Mouse (Mus musculus) spleen, adult 10 weeks (tissue): ENCODE results near the gene Klra2. TPM values are rescaled to one million over a fixed set of nuclear protein-coding genes. Genes with fewer than 3 reads are reported as not detected.

Source experiments
- polyA plus RNA-seq: library from polyadenylated mRNA; stranded (reverse); fragments of 350-450 nt; fragmentation: Illumina TruSeq; extraction: RNeasy Lipid Tissue Mini Kit (QIAGEN cat#74804); gene quantifications from one replicate; pipeline ENCODE4 v1.2.3, GENCODE M21; 2015; ENCODE audit warnings: low replicate concordance; ENCODE audit not compliant: insufficient read depth

Gene Klra2
- polyA plus RNA-seq: 21.7 TPM

GRCm38 (mm10) chr6:131247206-131247605, at the start of gene Klra2:
Klra2 (minus strand) TSS chr6:131247362.

DNA sequence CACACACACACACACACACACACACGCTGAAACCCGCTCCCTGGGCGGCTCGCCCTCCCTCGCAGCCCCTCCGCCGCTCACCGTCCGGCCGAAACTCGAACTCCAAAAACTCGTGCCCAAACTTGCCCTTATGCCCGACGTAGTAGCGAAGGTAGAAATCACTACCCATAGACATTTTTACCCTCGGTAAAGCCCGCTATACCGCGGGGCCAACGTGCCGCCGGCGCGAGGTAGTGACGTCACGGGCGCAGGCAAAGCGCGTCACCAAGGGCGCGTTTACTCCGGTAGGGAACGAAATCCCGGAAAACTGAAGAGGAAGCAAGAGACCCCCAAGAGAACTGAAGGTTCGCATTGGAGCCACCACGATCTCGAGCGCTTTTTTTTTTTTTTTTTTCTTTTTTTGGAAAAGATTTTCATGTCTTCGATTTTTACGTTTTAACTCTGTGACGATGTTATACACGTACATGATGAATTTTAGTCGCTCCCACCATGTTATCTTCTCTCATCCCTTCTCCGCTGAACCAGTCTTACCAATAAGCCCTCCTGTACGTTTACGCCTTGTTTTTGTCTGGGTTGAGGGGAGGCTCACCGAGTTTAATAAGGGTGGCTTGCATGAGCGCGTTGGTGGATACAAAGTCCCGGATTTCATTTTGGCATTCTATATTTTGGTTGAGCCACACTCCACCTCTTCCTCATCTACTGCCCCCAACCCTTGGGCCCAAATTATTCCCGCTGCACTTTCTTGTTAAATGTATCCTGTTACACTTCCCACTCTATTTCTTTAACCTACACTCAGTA, 46.0 kb upstream of the Klra2 start, which contains the start of gene Magohb:
Magohb (minus strand) TSS at position 254 of the 798 bp plus-strand sequence.

Other genes with a start within 250 kb of the Klra2 start
- 29.8 TPM for gene Magohb, start 45.9 kb upstream of the Klra2 start, polyA plus RNA-seq
- gene Styk1, start 106.2 kb upstream of the Klra2 start, polyA plus RNA-seq: 2.0 TPM
- 75.6 TPM for gene Ybx3, start 141.1 kb upstream of the Klra2 start, polyA plus RNA-seq
- not detected for gene 5430401F13Rik, start 239.0 kb upstream of the Klra2 start, polyA plus RNA-seq
- gene Gm6619, start 239.0 kb upstream of the Klra2 start, polyA plus RNA-seq: not detected